Mouse (Mus musculus): Measurements from ENCODE around the gene Ift88. TPM values are rescaled to one million over a fixed set of nuclear protein-coding genes. Genes with fewer than 3 reads are reported as not detected.

Gene Ift88
- total and polyA plus RNA-seq, 3 experiments, result 8.4 to 15.1 (median 12.9) TPM

GRCm38 (mm10) chr14:57547062-57547461, 123.2 kb downstream of the Ift88 start:
- Histone ChIP-seq H3K4me1 (ENCODE audit: insufficient read depth, low read depth, low read length) (peaks cover 3% of the 10 kb centered on the region), H3K36me3 (replicated peaks) (peaks cover 28% of the 10 kb centered on the region), H3K27me3 (ENCODE audit: insufficient read depth, low read length) (peaks cover 7% of the 10 kb centered on the region; the same call in 1 of the 2 replicates), H3K4me3 (ENCODE audit: low read depth, low read length) (no peak overlapping the region), H3K9me3 (replicated peaks) (no peaks in the 10 kb centered on the region)
- DNase-seq (ENCODE audit: low spot score) (no peak), ATAC-seq (ENCODE audit: extremely low read depth, insufficient number of reproducible peaks, low FRiP score, poor library complexity, severe bottlenecking) (no peak)
- TF ChIP-seq TAL1 (conservative IDR thresholded peaks at IDR 0.05; ENCODE audit: low read depth, low read length) (no peak), GATA1 (IDR thresholded peaks at IDR 0.05; ENCODE audit: borderline replicate concordance, low read length) (no peak), GATA2 (IDR thresholded peaks at IDR 0.05; ENCODE audit: borderline replicate concordance, low read depth, low read length) (no peak), POLR2AphosphoS5 (IDR thresholded peaks at IDR 0.05; ENCODE audit: insufficient replicate concordance, low read depth, low read length) (no peak), CTCF (IDR thresholded peaks at IDR 0.05; ENCODE audit: low read depth, low read length) (no peak)

- no peak for ATAC-seq (ENCODE audit: extremely low read depth, insufficient number of reproducible peaks, low FRiP score, poor library complexity, severe bottlenecking)
- Histone ChIP-seq H3K4me3 (ENCODE audit: low read depth, low read length) (no peak overlapping the region), H3K27me3 (ENCODE audit: insufficient read depth, low read length) (no peaks in the 10 kb centered on the region), H3K4me1 (ENCODE audit: insufficient read depth, low read depth, low read length) (no peaks in the 10 kb centered on the region; the same call in 1 of the 2 replicates), H3K36me3 (replicated peaks) (peaks cover 64% of the 10 kb centered on the region), H3K9me3 (replicated peaks) (no peaks in the 10 kb centered on the region)
- no peak for TF ChIP-seq GATA2 (IDR thresholded peaks at IDR 0.05; ENCODE audit: borderline replicate concordance, low read depth, low read length)
- no peak for DNase-seq (ENCODE audit: low spot score)
These were observed 129.1 kb downstream of the Ift88 start for GRCm38 (mm10) chr14:57552945-57553344.

GRCm38 (mm10) chr14:57554434-57554833, 130.6 kb downstream of the Ift88 start:
- no peak for ATAC-seq (ENCODE audit: extremely low read depth, insufficient number of reproducible peaks, low FRiP score, poor library complexity, severe bottlenecking)
- no peaks in the 10 kb centered on the region; the same call in 1 of the 2 replicates for H3K4me1 ChIP-seq (ENCODE audit: insufficient read depth, low read depth, low read length)
- no peak for DNase-seq (ENCODE audit: low spot score)
- H3K9me3 ChIP-seq (replicated peaks), result no peaks in the 10 kb centered on the region
- H3K4me3 ChIP-seq (ENCODE audit: low read depth, low read length), result no peak overlapping the region
- no peaks in the 10 kb centered on the region for H3K27me3 ChIP-seq (ENCODE audit: insufficient read depth, low read length)
- no peak for TF ChIP-seq GATA2 (IDR thresholded peaks at IDR 0.05; ENCODE audit: borderline replicate concordance, low read depth, low read length)
- TF ChIP-seq POLR2AphosphoS5 (IDR thresholded peaks at IDR 0.05; ENCODE audit: insufficient replicate concordance, low read depth, low read length), result no peak
- TF ChIP-seq CTCF (IDR thresholded peaks at IDR 0.05; ENCODE audit: low read depth, low read length), result no peak
- TF ChIP-seq GATA1 (IDR thresholded peaks at IDR 0.05; ENCODE audit: borderline replicate concordance, low read length), result no peak
- no peak for TF ChIP-seq TAL1 (conservative IDR thresholded peaks at IDR 0.05; ENCODE audit: low read depth, low read length)
- peaks cover 58% of the 10 kb centered on the region for H3K36me3 ChIP-seq (replicated peaks)

- Histone ChIP-seq H3K9me3 (replicated peaks) (no peaks in the 10 kb centered on the region), H3K4me1 (ENCODE audit: insufficient read depth, low read depth, low read length) (no peaks in the 10 kb centered on the region; the same call in 1 of the 2 replicates), H3K4me3 (ENCODE audit: low read depth, low read length) (no peak overlapping the region), H3K27me3 (ENCODE audit: insufficient read depth, low read length) (no peaks in the 10 kb centered on the region), H3K36me3 (replicated peaks) (peaks cover 55% of the 10 kb centered on the region)
- TF ChIP-seq CTCF (IDR thresholded peaks at IDR 0.05; ENCODE audit: low read depth, low read length) (no peak), TAL1 (conservative IDR thresholded peaks at IDR 0.05; ENCODE audit: low read depth, low read length) (no peak)
- ATAC-seq (ENCODE audit: extremely low read depth, insufficient number of reproducible peaks, low FRiP score, poor library complexity, severe bottlenecking) (no peak), DNase-seq (ENCODE audit: low spot score) (no peak)
These were observed 131.7 kb downstream of the Ift88 start for GRCm38 (mm10) chr14:57555471-57556070.

- Histone ChIP-seq H3K4me3 (ENCODE audit: low read depth, low read length) (no peak overlapping the region), H3K9me3 (replicated peaks) (no peaks in the 10 kb centered on the region), H3K36me3 (replicated peaks) (peaks cover 62% of the 10 kb centered on the region), H3K27me3 (ENCODE audit: insufficient read depth, low read length) (no peaks in the 10 kb centered on the region), H3K4me1 (ENCODE audit: insufficient read depth, low read depth, low read length) (no peaks in the 10 kb centered on the region; the same call in 1 of the 2 replicates)
- DNase-seq (ENCODE audit: low spot score) (no peak), ATAC-seq (ENCODE audit: extremely low read depth, insufficient number of reproducible peaks, low FRiP score, poor library complexity, severe bottlenecking) (no peak)
- TF ChIP-seq GATA1 (IDR thresholded peaks at IDR 0.05; ENCODE audit: borderline replicate concordance, low read length), result no peak
- TF ChIP-seq CTCF (IDR thresholded peaks at IDR 0.05; ENCODE audit: low read depth, low read length), result no peak
- TF ChIP-seq POLR2AphosphoS5 (IDR thresholded peaks at IDR 0.05; ENCODE audit: insufficient replicate concordance, low read depth, low read length), result no peak
- no peak for TF ChIP-seq GATA2 (IDR thresholded peaks at IDR 0.05; ENCODE audit: borderline replicate concordance, low read depth, low read length)
- no peak for TF ChIP-seq TAL1 (conservative IDR thresholded peaks at IDR 0.05; ENCODE audit: low read depth, low read length)
These were observed 133.1 kb downstream of the Ift88 start for GRCm38 (mm10) chr14:57556922-57557321.

- TF ChIP-seq TAL1 (conservative IDR thresholded peaks at IDR 0.05; ENCODE audit: low read depth, low read length) (no peak), POLR2AphosphoS5 (IDR thresholded peaks at IDR 0.05; ENCODE audit: insufficient replicate concordance, low read depth, low read length) (no peak), GATA2 (IDR thresholded peaks at IDR 0.05; ENCODE audit: borderline replicate concordance, low read depth, low read length) (no peak), CTCF (IDR thresholded peaks at IDR 0.05; ENCODE audit: low read depth, low read length) (no peak), GATA1 (IDR thresholded peaks at IDR 0.05; ENCODE audit: borderline replicate concordance, low read length) (no peak)
- Histone ChIP-seq H3K27me3 (ENCODE audit: insufficient read depth, low read length) (no peaks in the 10 kb centered on the region), H3K9me3 (replicated peaks) (no peaks in the 10 kb centered on the region), H3K36me3 (replicated peaks) (peaks cover 59% of the 10 kb centered on the region), H3K4me3 (ENCODE audit: low read depth, low read length) (no peak overlapping the region), H3K4me1 (ENCODE audit: insufficient read depth, low read depth, low read length) (peaks cover 6% of the 10 kb centered on the region)
- DNase-seq (ENCODE audit: low spot score) (no peak), ATAC-seq (ENCODE audit: extremely low read depth, insufficient number of reproducible peaks, low FRiP score, poor library complexity, severe bottlenecking) (no peak)
These were observed 141.8 kb downstream of the Ift88 start for GRCm38 (mm10) chr14:57565626-57566025.

Other genes starting within 250 kb of the Ift88 start
- gene Cryl1, start 25.5 kb upstream of the Ift88 start, total RNA-seq (2014; fragmentation: Nextera tagmentation), result 12.6 and 15.0 TPM in 2 replicates
- gene Cryl1, start 25.5 kb upstream of the Ift88 start, total RNA-seq (2017), result 21.4 and 22.1 TPM in 2 replicates
- 9.7 and 10.2 TPM in 2 replicates for gene Cryl1, start 25.5 kb upstream of the Ift88 start, polyA plus RNA-seq (2012)
- not detected in 2 replicates for gene Il17d, start 100.7 kb downstream of the Ift88 start, total RNA-seq (2014; fragmentation: Nextera tagmentation)
- not detected in 2 replicates for gene Il17d, start 100.7 kb downstream of the Ift88 start, total RNA-seq (2017)
- gene Il17d, start 100.7 kb downstream of the Ift88 start, polyA plus RNA-seq (2012), result 0.05 and 0.21 TPM in 2 replicates
- 14.4 and 19.1 TPM in 2 replicates for gene Eef1akmt1, start 147.6 kb downstream of the Ift88 start, total RNA-seq (2014; fragmentation: Nextera tagmentation)
- gene Eef1akmt1, start 147.6 kb downstream of the Ift88 start, total RNA-seq (2017), result 36.4 and 39.7 TPM in 2 replicates
- 1.1 and 1.4 TPM in 2 replicates for gene Eef1akmt1, start 147.6 kb downstream of the Ift88 start, polyA plus RNA-seq (2012)
- 81.6 and 98.1 TPM in 2 replicates for gene Xpo4, start 241.4 kb downstream of the Ift88 start, total RNA-seq (2014; fragmentation: Nextera tagmentation)
- 35.8 and 45.0 TPM in 2 replicates for gene Xpo4, start 241.4 kb downstream of the Ift88 start, total RNA-seq (2017)
- 4.8 and 16.3 TPM in 2 replicates for gene Xpo4, start 241.4 kb downstream of the Ift88 start, polyA plus RNA-seq (2012)

All from G1E (cell line).